In the genomic region with DNA sequence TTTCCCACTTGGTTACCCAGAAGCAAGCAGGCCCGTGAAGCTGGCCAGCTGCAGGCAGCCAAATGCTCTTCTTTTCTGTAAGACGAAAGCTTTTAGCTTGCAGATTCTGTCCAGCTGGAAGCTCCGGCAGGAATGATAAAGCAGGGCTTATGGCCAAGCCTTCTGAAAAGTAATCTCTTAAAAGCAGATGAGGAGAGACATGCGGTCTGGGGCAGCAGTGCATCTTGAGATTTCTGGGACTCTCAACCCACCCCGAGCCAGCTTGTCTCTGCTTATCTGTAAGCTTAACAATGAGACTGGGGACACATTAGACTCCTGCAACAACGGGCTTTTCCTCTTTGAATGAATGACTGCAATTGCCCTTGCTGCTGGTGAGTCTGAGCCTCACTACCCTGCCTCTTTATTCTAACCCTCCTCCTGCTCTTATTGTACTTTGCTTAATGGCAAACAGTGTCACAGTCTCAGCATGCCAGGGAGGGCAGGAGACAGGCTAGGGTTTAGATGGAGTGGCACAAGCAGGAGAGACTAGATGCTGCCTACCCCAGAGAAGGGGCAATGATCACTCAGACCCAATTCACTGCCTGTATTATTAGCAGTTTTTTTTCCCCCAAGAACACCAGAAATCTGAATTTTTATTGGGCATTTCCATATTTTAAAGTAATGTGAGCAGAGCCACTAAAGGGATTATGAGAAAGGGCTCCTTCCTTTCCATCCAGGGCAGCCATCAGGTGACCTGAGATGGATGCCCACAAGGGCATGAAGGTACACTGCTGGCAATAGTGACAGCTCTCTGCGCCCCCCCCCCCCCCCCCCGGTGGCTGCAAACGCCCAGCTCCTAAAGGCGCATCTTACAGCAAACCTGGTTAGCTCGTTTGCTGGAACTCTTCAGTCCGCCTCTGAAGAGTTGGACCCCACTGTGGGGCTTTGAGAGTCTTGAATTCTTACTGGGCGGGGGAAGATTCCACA, we compare ENCODE assay signal across 12 mouse cellular contexts. TPM values are rescaled to one million over a fixed set of nuclear protein-coding genes. Genes with fewer than 3 reads are reported as not detected.
DNase-seq lines count a peak whose midpoint lies in the region; ATAC-seq lines count a peak whose summit lies in the region.
"Had no signal": no experiment of that assay in that cellular context is flagged by ENCODE, and none has a peak within 500 bp of the region (broad histone marks: within the 10 kb centered on the region; RNA-seq: fewer than 3 reads in every experiment).

No protein-coding gene starts in this region.

- peak; percentile 52; the same call in 1 of the 2 replicates for ATAC-seq in lung, embryonic 15.5 days (ENCODE audit: borderline replicate concordance, extremely low read depth, low FRiP score, low TSS enrichment)
- no peak for ATAC-seq in forebrain, embryonic 11.5 days (replicated peaks; ENCODE audit: low FRiP score)
- 0 out of 2 replicates have a peak, but pooled peaks have one; percentile 67 for ATAC-seq in hindbrain, embryonic 14.5 days (ENCODE audit: low FRiP score)
- ATAC-seq in neural tube, embryonic 15.5 days (ENCODE audit: low FRiP score), result no peak; the same call in 1 of the 2 replicates

- H3K27me3 ChIP-seq in lung, embryonic 15.5 days, result no peaks in the 10 kb centered on the region
- H3K27me3 ChIP-seq in forebrain, embryonic 11.5 days (ENCODE audit: control insufficient read depth, insufficient read depth, low read length), result no peaks in the 10 kb centered on the region
- H3K27me3 ChIP-seq in hindbrain, embryonic 14.5 days (ENCODE audit: control insufficient read depth, insufficient read depth, low read length), result no peaks in the 10 kb centered on the region
- H3K27me3 ChIP-seq in neural tube, embryonic 15.5 days (replicated peaks), result no peaks in the 10 kb centered on the region
- H3K27me3 ChIP-seq: limb, embryonic 15.5 days had no signal

- no peak overlapping the region for H3K27ac ChIP-seq in lung, embryonic 15.5 days
- peak overlapping the region; percentile 58; the same call in 1 of the 2 replicates for H3K27ac ChIP-seq in forebrain, embryonic 11.5 days (ENCODE audit: low read depth, low read length)
- peak overlapping the region; percentile 16 for H3K27ac ChIP-seq in hindbrain, embryonic 14.5 days
- H3K27ac ChIP-seq in neural tube, embryonic 15.5 days (replicated peaks), result 0 out of 2 replicates have a peak overlapping the region, but pooled peaks have one; percentile 11
- H3K27ac ChIP-seq: limb, embryonic 15.5 days had no signal

- no peaks in the 10 kb centered on the region for H3K9me3 ChIP-seq in lung, embryonic 15.5 days
- H3K9me3 ChIP-seq in forebrain, embryonic 11.5 days (ENCODE audit: control insufficient read depth, low read length), result no peaks in the 10 kb centered on the region
- no peaks in the 10 kb centered on the region for H3K9me3 ChIP-seq in hindbrain, embryonic 14.5 days (ENCODE audit: control insufficient read depth, low read length)
- no peaks in the 10 kb centered on the region for H3K9me3 ChIP-seq in neural tube, embryonic 15.5 days (replicated peaks)
- H3K9me3 ChIP-seq: limb, embryonic 15.5 days had no signal

- DNase-seq in lung, postnatal 25 days (ENCODE audit: low spot score), result no peak
- no peak for DNase-seq in forebrain, embryonic 11.5 days (ENCODE audit: low spot score)
- DNase-seq in hindbrain, embryonic 14.5 days (ENCODE audit: low spot score), result no peak
- DNase-seq in testis, postnatal 10 days (ENCODE audit: low spot score), result no peak
- DNase-seq in B cell, adult 2 months, result no peak
- DNase-seq: adrenal gland, adult 8-10 months; cerebellum, adult 8-10 months; kidney, postnatal 14 days; thymus, postnatal 14 days had no signal

- 45% methylated on average over 13 of the region's 13 CpGs for WGBS in lung, embryonic 15.5 days
- WGBS in forebrain, embryonic 11.5 days, result 31% methylated on average over 13 of the region's 13 CpGs
- WGBS in hindbrain, embryonic 14.5 days, result 41% methylated on average over 13 of the region's 13 CpGs
- WGBS in neural tube, embryonic 15.5 days, result 32% methylated on average over 12 of the region's 13 CpGs

- no peak overlapping the region for H3K9ac ChIP-seq in lung, embryonic 15.5 days
- no peak overlapping the region for H3K9ac ChIP-seq in forebrain, embryonic 11.5 days (ENCODE audit: low read length)
- 0 out of 2 replicates have a peak overlapping the region, but pooled peaks have one; percentile 4 for H3K9ac ChIP-seq in hindbrain, embryonic 14.5 days
- H3K9ac ChIP-seq in neural tube, embryonic 15.5 days (replicated peaks), result no peak overlapping the region
- H3K9ac ChIP-seq: limb, embryonic 15.5 days had no signal

- H3K36me3 ChIP-seq in lung, embryonic 15.5 days, result no peaks in the 10 kb centered on the region
- H3K36me3 ChIP-seq in forebrain, embryonic 11.5 days (ENCODE audit: control insufficient read depth, insufficient read depth, low read length), result no peaks in the 10 kb centered on the region
- no peaks in the 10 kb centered on the region for H3K36me3 ChIP-seq in hindbrain, embryonic 14.5 days (replicated peaks; ENCODE audit: control insufficient read depth, insufficient read depth)
- H3K36me3 ChIP-seq in neural tube, embryonic 15.5 days, result no peaks in the 10 kb centered on the region
- H3K36me3 ChIP-seq: limb, embryonic 15.5 days had no signal

- no peaks in the 10 kb centered on the region for H3K4me1 ChIP-seq in lung, embryonic 15.5 days
- peaks cover 21% of the 10 kb centered on the region for H3K4me1 ChIP-seq in forebrain, embryonic 11.5 days (replicated peaks; ENCODE audit: control insufficient read depth, insufficient read depth, low read length)
- H3K4me1 ChIP-seq in hindbrain, embryonic 14.5 days (replicated peaks; ENCODE audit: control insufficient read depth, insufficient read depth, low read length), result peaks cover 21% of the 10 kb centered on the region
- H3K4me1 ChIP-seq in neural tube, embryonic 15.5 days, result peaks cover 24% of the 10 kb centered on the region

- H3K4me3 ChIP-seq in lung, embryonic 15.5 days, result no peak overlapping the region
- H3K4me3 ChIP-seq in forebrain, embryonic 11.5 days (ENCODE audit: low read depth, low read length), result no peak overlapping the region
- H3K4me3 ChIP-seq in hindbrain, embryonic 14.5 days (replicated peaks; ENCODE audit: low read length), result no peak overlapping the region
- no peak overlapping the region for H3K4me3 ChIP-seq in neural tube, embryonic 15.5 days (replicated peaks)
- H3K4me3 ChIP-seq: limb, embryonic 15.5 days had no signal

- no peak overlapping the region for H3K4me2 ChIP-seq in lung, embryonic 15.5 days
- H3K4me2 ChIP-seq in forebrain, embryonic 11.5 days (ENCODE audit: low read depth, low read length, severe bottlenecking), result no peak overlapping the region
- H3K4me2 ChIP-seq in hindbrain, embryonic 14.5 days (replicated peaks), result no peak overlapping the region
- H3K4me2 ChIP-seq in neural tube, embryonic 15.5 days, result no peak overlapping the region
- H3K4me2 ChIP-seq: limb, embryonic 15.5 days had no signal

RNA-seq across cellular contexts. Expression of a gene that starts 44.6 kb away (rescaled TPM):
- 63.4 and 76.4 TPM in 2 replicates for polyA plus RNA-seq in lung, embryonic 15.5 days (2015; fragmentation: Nextera tagmentation; extraction: Ambion mirVana)
- 823 and 854 TPM in 2 replicates for polyA plus RNA-seq in forebrain, embryonic 11.5 days (2014; fragmentation: Nextera tagmentation; extraction: Ambion mirVana)
- 2,185 and 2,283 TPM in 2 replicates for polyA plus RNA-seq in hindbrain, embryonic 14.5 days (2014; fragmentation: Nextera tagmentation; extraction: Ambion mirVana)
- 1,470 and 1,697 TPM in 2 replicates for polyA plus RNA-seq in neural tube, embryonic 15.5 days (2015; fragmentation: Nextera tagmentation; extraction: Ambion mirVana)

Comparison
In these comparisons a context has a peak if more than half of its experiments do, and no peak if none do; other contexts are left out.
1. ATAC-seq: peak in lung, embryonic 15.5 days (single experiment) and hindbrain, embryonic 14.5 days (single experiment); none in forebrain, embryonic 11.5 days (single experiment) and neural tube, embryonic 15.5 days (single experiment).
2. RNA of a gene that starts 44.6 kb away (polyA plus RNA-seq): 2,185 to 2,283 TPM in hindbrain, embryonic 14.5 days, 1,470 to 1,697 TPM in neural tube, embryonic 15.5 days and 823 to 854 TPM in forebrain, embryonic 11.5 days; 63.4 to 76.4 TPM in lung, embryonic 15.5 days; every median in the first group is over 10 times any median in the second.